Mouse (Mus musculus) kidney, postnatal 4 days (tissue): ENCODE measurements around the gene Olfr807.

Experiments used
- DNase-seq, 2 experiments: peaks; one replicate each; pipeline ENCODE4 v3.0.0; 2021; ENCODE audit warnings: mixed read lengths in 2 of 2

The Olfr807 gene

GRCm38 (mm10) chr10:129757693-129758092 is at the start of gene Olfr807:
Gene Olfr807, minus strand, starts transcription at chr10:129757793.
- DNase-seq: no peak

- DNase-seq: no peak
Observed at GRCm38 (mm10) chr10:129804296-129804695, 46.7 kb upstream of the Olfr807 start, which contains the start of gene Olfr811. Gene Olfr811, minus strand, starts transcription at chr10:129804396.

- no peak for DNase-seq
Observed at GRCm38 (mm10) chr10:129794817-129795216, 37.2 kb upstream of the Olfr807 start, which contains the start of gene Olfr810. Gene Olfr810, minus strand, starts transcription at chr10:129794917.

GRCm38 (mm10) chr10:129778123-129778522 is 20.5 kb upstream of the Olfr807 start:
- no peak for DNase-seq

- DNase-seq: no peak
Observed at GRCm38 (mm10) chr10:129774338-129774737, 16.7 kb upstream of the Olfr807 start, which contains the start of gene Olfr809. Gene Olfr809, plus strand, starts transcription at chr10:129774638.

- no peak for DNase-seq
Observed at GRCm38 (mm10) chr10:129765182-129765581, 7.6 kb upstream of the Olfr807 start, which contains the start of gene Olfr808. Gene Olfr808, plus strand, starts transcription at chr10:129765482.

- DNase-seq: no peak
Observed at GRCm38 (mm10) chr10:129741821-129742220, 15.8 kb downstream of the Olfr807 start, which contains the start of gene Olfr806. Gene Olfr806, minus strand, starts transcription at chr10:129741921.

- no peak for DNase-seq
Observed at GRCm38 (mm10) chr10:129729275-129729674, 28.3 kb downstream of the Olfr807 start, which contains the start of gene Olfr805. Gene Olfr805, minus strand, starts transcription at chr10:129729375.
